Mouse (Mus musculus): Measurements from ENCODE around the gene Rnaset2a.
"Not testable (repeated sequence)": the region's sequence is repeated elsewhere in the genome, so short reads cannot be mapped to it uniquely, and the experiment has no call there.

DNA sequence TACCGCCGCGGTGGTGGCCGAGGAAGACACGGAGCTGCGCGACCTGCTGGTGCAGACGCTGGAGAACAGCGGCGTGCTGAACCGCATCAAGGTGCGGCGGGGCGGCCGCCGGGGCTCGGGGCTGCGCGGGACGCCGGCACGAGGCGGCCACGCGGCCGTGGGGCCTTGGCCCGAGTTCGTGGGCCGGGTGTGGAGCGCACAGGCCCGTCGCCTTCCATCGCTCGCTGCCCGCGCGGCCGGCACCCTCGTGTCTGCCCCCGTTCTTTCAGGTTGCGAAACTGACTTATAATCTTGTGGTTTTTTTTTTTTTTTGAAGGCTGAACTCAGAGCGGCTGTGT lies 17.7 kb upstream of the Rnaset2a start:
- not testable (repeated sequence) for TF ChIP-seq CTCF, EP300 (IDR thresholded peaks at IDR 0.05; ENCODE audit: low read depth)

All from liver, embryonic 14.5 days (tissue).